In the genomic region with DNA sequence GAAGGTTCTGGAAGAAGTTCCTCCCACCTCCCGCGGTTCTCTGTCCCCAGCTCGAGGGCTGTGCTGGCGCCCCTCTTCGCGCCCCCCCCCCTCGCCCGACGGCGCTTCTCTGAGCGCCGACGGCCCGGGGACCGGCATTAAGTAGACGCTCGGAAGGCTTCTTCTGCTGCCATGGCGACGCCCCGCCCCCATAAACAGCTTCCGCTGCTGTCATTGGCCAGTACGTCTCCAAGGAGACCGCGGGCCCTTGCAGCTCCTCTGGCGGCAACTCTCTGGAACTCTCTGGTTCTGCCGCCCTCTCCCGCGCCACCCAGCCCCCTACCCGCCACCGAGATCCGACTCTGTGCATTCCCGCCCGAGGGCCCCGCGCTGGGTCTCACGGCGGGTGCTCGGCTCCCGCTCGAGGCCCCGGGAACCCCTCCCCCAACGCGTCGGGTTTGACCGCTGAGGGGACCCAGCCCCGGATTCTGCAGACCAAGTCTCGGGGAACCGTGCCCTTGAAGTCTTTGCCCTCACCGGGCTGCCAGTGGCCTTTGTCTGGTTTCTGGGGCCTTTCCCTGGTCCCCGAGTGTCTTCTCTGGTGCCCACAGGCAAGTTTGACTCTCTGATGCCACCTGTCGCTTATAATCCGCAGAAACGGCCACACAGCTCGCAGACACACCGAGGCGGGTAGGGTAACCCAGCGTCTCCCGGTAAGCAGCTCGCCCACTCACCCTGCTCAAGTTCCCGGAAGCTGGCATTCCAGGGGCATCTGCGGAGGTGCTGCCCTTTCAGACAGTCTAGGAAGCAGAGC, we compare ENCODE assay signal across 8 mouse cellular contexts. TPM values are rescaled to one million over a fixed set of nuclear protein-coding genes. Genes with fewer than 3 reads are reported as not detected.
A peak's percentile ranks its signal among the peaks of the same experiment; 100 is the strongest.
DNase-seq lines count a peak whose midpoint lies in the region; ATAC-seq and TF ChIP-seq lines count a peak whose summit lies in the region.

TSS of gene Foxj1 (minus strand) at position 156 of the 793 bp plus-strand sequence.

- H3K4me1 ChIP-seq in forebrain, embryonic 15.5 days = peaks cover 61% of the 10 kb centered on the region
- H3K4me1 ChIP-seq in lung, adult 2 months (ENCODE audit: control insufficient read depth, insufficient read depth, low read length) = peaks cover 3% of the 10 kb centered on the region

- H3K27me3 ChIP-seq in forebrain, embryonic 15.5 days = peaks cover 16% of the 10 kb centered on the region; the same call in 1 of the 2 replicates

- TF ChIP-seq POLR2A in lung, adult 2 months (IDR thresholded peaks at IDR 0.05; ENCODE audit: borderline replicate concordance, extremely low read depth, low read depth, low read length) = no peak

- H3K9me3 ChIP-seq in forebrain, embryonic 15.5 days = no peaks in the 10 kb centered on the region

- H3K36me3 ChIP-seq in forebrain, embryonic 15.5 days = 0 out of 2 replicates have a peak, but pooled peaks cover 12% of the 10 kb centered on the region

- intact Hi-C loops in heart, postnatal 25 days (cut with DNase I) = no loop called here

- under 1% methylated on average over 61 of the region's 61 CpGs for WGBS in forebrain, embryonic 15.5 days
- WGBS in lung, adult 2 months = under 1% methylated on average over 61 of the region's 61 CpGs

- peak; percentile 95 for DNase-seq in ES-CJ7 (ENCODE audit: low read depth, low spot score)
- peak; percentile 80 for DNase-seq in cerebellum, adult 11 months
- peak; percentile 87 for DNase-seq in heart, postnatal 25 days (ENCODE audit: low spot score)
- peak; percentile 94 to 98 for DNase-seq in layer of hippocampus, adult 18-20 months (ENCODE audit: low spot score in 2 of 2)
- DNase-seq in lung, adult 2 months = peak; percentile 96
- DNase-seq in thymus, adult 18-20 months = peak; percentile 91 to 94

- peak; percentile 93 for ATAC-seq in forebrain, embryonic 15.5 days (replicated peaks)
- peak; percentile 82 for ATAC-seq in neutrophil, adult 5-6 weeks (ENCODE audit: extremely low read depth, insufficient number of reproducible peaks, low FRiP score, poor library complexity, severe bottlenecking)

- H3K9ac ChIP-seq in forebrain, embryonic 15.5 days (replicated peaks) = peak within 1 kb of the TSS; percentile 38

- H3K27ac ChIP-seq in forebrain, embryonic 15.5 days (replicated peaks) = peak within 1 kb of the TSS; percentile 59

- H3K4me3 ChIP-seq in forebrain, embryonic 15.5 days = peak within 1 kb of the TSS; percentile 43
- peak within 1 kb of the TSS; percentile 76 for H3K4me3 ChIP-seq in lung, adult 2 months (replicated peaks; ENCODE audit: extremely low read depth, low read depth, low read length)

- H3K4me2 ChIP-seq in forebrain, embryonic 15.5 days (replicated peaks) = peak within 1 kb of the TSS; percentile 89

- peak; percentile 64 for TF ChIP-seq CTCF in lung, adult 2 months (IDR thresholded peaks at IDR 0.05; ENCODE audit: insufficient read depth, low read length)

RNA-seq across cellular contexts. Expression of gene Foxj1, which starts in this region (rescaled TPM):
- polyA plus RNA-seq in forebrain, embryonic 15.5 days (2015; fragmentation: Nextera tagmentation; extraction: Ambion mirVana) = 9.5 and 14.7 TPM in 2 replicates
- not detected for total RNA-seq in heart, postnatal 25 days (2021)
- 1 to 10 TPM; 6.2 to 7.5 TPM for total RNA-seq in layer of hippocampus, adult 18-20 months (2021)
- 78.4 and 114 TPM in 2 replicates for polyA plus RNA-seq in lung, adult 2 months (2012; rRNA removed)
- 0.25 TPM in 1 of 2 replicates, not detected in the other for total RNA-seq in neutrophil, adult 5-6 weeks (2017)

Comparison
In these comparisons a context has a peak if more than half of its experiments do, and no peak if none do; other contexts are left out.
1. Peak in every context shown above with its lines: DNase-seq, ATAC-seq, H3K4me3 ChIP-seq and H3K27ac ChIP-seq.
2. Peak in DNase-seq in heart, postnatal 25 days; RNA of the gene not detected or under 1 TPM.
3. Peak in ATAC-seq in neutrophil, adult 5-6 weeks; RNA of the gene not detected or under 1 TPM.